Mouse (Mus musculus): ENCODE measurements around the gene Cfap206. TPM values are rescaled to one million over a fixed set of nuclear protein-coding genes. Genes with fewer than 3 reads are reported as not detected.
"Not testable (repeated sequence)": the region's sequence is repeated elsewhere in the genome, so short reads cannot be mapped to it uniquely, and the experiment has no call there.

The Cfap206 gene
- polyA plus RNA-seq (2015; fragmentation: Nextera tagmentation; extraction: Ambion mirVana) = 9.5 and 20.1 TPM in 2 replicates

- ATAC-seq (ENCODE audit: insufficient number of reproducible peaks, low FRiP score, low TSS enrichment, low read depth) = peak; percentile 87
- 0 out of 2 replicates have a peak, but pooled peaks cover 8% of the 10 kb centered on the region for H3K27me3 ChIP-seq
- H3K4me3 ChIP-seq (replicated peaks) = peak within 1 kb of the TSS; percentile 51
- H3K9me3 ChIP-seq (replicated peaks) = no peaks in the 10 kb centered on the region
- H3K9ac ChIP-seq = no peak within 1 kb of the TSS
- H3K36me3 ChIP-seq = no peaks in the 10 kb centered on the region
- no peak within 1 kb of the TSS for H3K27ac ChIP-seq (replicated peaks)
- H3K4me1 ChIP-seq = peaks cover 8% of the 10 kb centered on the region
- WGBS = under 1% methylated on average over 38 of the region's 38 CpGs
- peak within 1 kb of the TSS; percentile 91 for H3K4me2 ChIP-seq (replicated peaks)
Measured at GRCm38 (mm10) chr4:34729851-34730341, at the start of gene Cfap206. TSS of gene Cfap206 (minus strand) at chr4:34730206.

DNA sequence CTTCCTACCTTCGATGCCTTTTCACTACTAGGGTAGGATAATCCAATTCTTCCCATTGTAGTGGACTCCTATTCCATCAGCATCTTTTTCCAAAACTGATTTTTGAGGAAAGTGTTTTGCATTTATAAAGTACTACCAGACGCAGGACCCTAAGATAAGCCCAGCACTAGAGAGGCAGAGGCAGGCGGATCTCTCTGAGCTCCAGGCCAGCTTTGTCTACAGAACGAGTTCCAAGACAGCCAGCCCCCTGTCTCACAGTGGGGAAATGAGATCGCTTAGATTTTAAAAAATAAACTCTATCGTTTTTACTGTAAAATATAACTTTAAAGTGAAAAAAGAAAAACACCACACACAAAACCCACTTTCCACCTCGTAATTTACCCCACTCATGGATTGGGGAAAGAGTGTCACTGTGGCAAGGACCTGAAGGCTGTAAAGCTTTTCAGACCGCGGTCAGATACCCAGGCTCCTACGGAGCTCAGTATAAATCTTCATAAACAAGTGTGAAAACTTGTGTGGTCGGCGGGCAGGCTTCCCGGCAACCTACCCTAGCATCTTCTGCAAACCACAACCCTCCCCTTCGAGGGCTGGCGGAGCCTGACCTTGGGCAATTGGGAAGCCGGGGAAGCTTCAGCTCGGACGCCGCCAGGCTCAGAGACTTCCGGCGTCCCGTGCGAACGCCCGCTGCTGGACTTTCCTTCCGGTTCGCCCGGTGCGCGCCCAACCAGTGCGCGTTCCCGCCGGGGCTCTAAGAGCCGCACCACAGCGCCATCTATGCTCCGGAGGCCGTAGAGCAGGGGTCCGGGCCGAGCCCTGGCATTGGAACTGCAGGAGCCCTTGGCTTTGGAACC lies 47.9 kb upstream of the Cfap206 start, which contains the start of gene Smim8:
Smim8 (minus strand) TSS at position 747 of the 851 bp plus-strand sequence.
- ATAC-seq (ENCODE audit: insufficient number of reproducible peaks, low FRiP score, low TSS enrichment, low read depth) = peak; percentile 91
- Histone ChIP-seq H3K27me3 (no peaks in the 10 kb centered on the region), H3K9me3 (replicated peaks) (no peaks in the 10 kb centered on the region), H3K9ac (peak within 1 kb of the TSS; percentile 41), H3K4me2 (replicated peaks) (peak within 1 kb of the TSS; percentile 67), H3K4me1 (0 out of 2 replicates have a peak, but pooled peaks cover 6% of the 10 kb centered on the region), H3K36me3 (no peaks in the 10 kb centered on the region), H3K27ac (replicated peaks) (peak within 1 kb of the TSS; percentile 74), H3K4me3 (replicated peaks) (peak within 1 kb of the TSS; percentile 61)
- 5% methylated on average over 40 of the region's 40 CpGs for WGBS

DNA sequence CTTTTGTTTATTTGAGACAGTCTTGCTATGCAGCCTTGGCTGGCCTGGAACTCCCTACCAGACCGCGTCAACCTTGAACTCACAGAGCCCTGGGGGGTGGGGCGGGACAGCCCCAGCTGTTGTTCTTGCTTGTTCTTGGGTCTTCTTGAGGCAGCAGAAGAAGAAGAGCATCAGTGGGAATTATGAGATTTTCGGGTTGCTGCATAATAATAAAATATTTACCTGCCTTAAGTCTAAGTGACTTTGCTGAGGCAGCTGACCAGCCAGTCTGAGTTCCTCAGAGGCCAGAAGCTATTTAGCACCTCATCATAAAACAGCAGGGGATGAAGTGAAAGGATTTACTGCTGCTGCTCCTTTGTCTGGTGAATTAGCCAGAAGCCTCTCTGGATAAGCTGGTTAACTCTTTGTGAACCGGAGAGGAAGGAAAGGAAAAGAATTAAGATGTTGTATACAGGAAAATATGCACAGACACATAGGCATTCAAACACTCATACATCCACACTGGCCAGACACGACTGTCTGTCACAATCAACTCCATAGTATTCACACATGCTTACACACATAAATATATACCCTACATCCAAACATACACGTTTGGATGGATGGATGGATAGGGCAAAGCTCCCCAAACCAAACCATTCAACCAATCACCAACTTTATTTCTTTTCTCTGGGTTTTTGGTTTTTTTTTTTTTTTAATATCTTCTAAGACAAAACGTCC lies 41.8 kb upstream of the Cfap206 start:
- ATAC-seq (ENCODE audit: insufficient number of reproducible peaks, low FRiP score, low TSS enrichment, low read depth) = no peak
- H3K27me3 ChIP-seq = no peaks in the 10 kb centered on the region
- peaks cover 10% of the 10 kb centered on the region; the same call in 1 of the 2 replicates for H3K36me3 ChIP-seq
- no peak overlapping the region for H3K27ac ChIP-seq (replicated peaks)
- 0 out of 2 replicates have a peak, but pooled peaks cover 4% of the 10 kb centered on the region for H3K4me1 ChIP-seq
- 17% methylated on average over 8 of the region's 8 CpGs for WGBS
- no peak overlapping the region for H3K4me2 ChIP-seq (replicated peaks)
- H3K9ac ChIP-seq = no peak overlapping the region
- H3K9me3 ChIP-seq (replicated peaks) = no peaks in the 10 kb centered on the region
- H3K4me3 ChIP-seq (replicated peaks) = no peak overlapping the region

GRCm38 (mm10) chr4:34756163-34756562 lies 26.2 kb upstream of the Cfap206 start, which contains the start of gene Gm136:
TSS of gene Gm136 (minus strand) at chr4:34756263.
- H3K27me3 ChIP-seq = no peaks in the 10 kb centered on the region
- H3K4me1 ChIP-seq = no peaks in the 10 kb centered on the region
- WGBS = 78% methylated on average over 1 of the region's 1 CpGs
- no peak for ATAC-seq (ENCODE audit: insufficient number of reproducible peaks, low FRiP score, low TSS enrichment, low read depth)
- no peak within 1 kb of the TSS for H3K27ac ChIP-seq (replicated peaks)
- H3K9ac ChIP-seq = no peak within 1 kb of the TSS
- H3K9me3 ChIP-seq (replicated peaks) = no peaks in the 10 kb centered on the region
- no peak within 1 kb of the TSS for H3K4me3 ChIP-seq (replicated peaks)
- no peak within 1 kb of the TSS for H3K4me2 ChIP-seq (replicated peaks)
- no peaks in the 10 kb centered on the region for H3K36me3 ChIP-seq

- WGBS = 58% methylated on average over 6 of the region's 6 CpGs
- Histone ChIP-seq H3K4me3 (replicated peaks) (no peak overlapping the region), H3K27ac (replicated peaks) (no peak overlapping the region), H3K9ac (no peak overlapping the region), H3K27me3 (no peaks in the 10 kb centered on the region), H3K4me1 (no peaks in the 10 kb centered on the region), H3K4me2 (replicated peaks) (no peak overlapping the region), H3K36me3 (no peaks in the 10 kb centered on the region), H3K9me3 (replicated peaks) (no peaks in the 10 kb centered on the region)
- no peak for ATAC-seq (ENCODE audit: insufficient number of reproducible peaks, low FRiP score, low TSS enrichment, low read depth)
Measured at GRCm38 (mm10) chr4:34749236-34749635, 19.2 kb upstream of the Cfap206 start.

GRCm38 (mm10) chr4:34734461-34734860 lies 4.5 kb upstream of the Cfap206 start:
- no peaks in the 10 kb centered on the region for H3K9me3 ChIP-seq (replicated peaks)
- H3K4me2 ChIP-seq (replicated peaks) = no peak overlapping the region
- no peak overlapping the region for H3K27ac ChIP-seq (replicated peaks)
- H3K36me3 ChIP-seq = no peaks in the 10 kb centered on the region
- peaks cover 8% of the 10 kb centered on the region for H3K4me1 ChIP-seq
- H3K27me3 ChIP-seq = 0 out of 2 replicates have a peak, but pooled peaks cover 8% of the 10 kb centered on the region
- no peak overlapping the region for H3K4me3 ChIP-seq (replicated peaks)
- H3K9ac ChIP-seq = no peak overlapping the region
- ATAC-seq (ENCODE audit: insufficient number of reproducible peaks, low FRiP score, low TSS enrichment, low read depth) = no peak
- WGBS = 68% methylated on average over 3 of the region's 3 CpGs

DNA sequence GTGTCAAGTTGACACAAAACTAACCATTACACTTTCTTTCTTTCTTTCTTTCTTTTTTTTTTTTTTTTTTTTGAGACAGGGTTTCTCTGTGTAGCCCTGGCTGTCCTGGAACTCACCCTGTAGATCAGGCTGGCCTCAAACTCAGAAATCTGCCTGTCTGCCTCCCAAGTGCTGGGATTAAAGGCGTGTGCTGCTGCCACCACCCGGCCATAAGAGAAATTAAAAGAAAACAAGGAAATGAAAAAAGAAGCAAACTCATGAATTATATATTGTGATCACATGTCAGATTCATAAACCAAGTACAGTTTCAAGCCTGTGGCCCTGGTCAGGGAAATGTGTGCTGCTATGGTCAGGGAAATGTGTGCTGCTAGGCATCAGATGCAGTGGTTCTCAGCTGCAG lies 3.4 kb upstream of the Cfap206 start:
- H3K4me3 ChIP-seq (replicated peaks); ATAC-seq (ENCODE audit: insufficient number of reproducible peaks, low FRiP score, low TSS enrichment, low read depth); H3K9ac ChIP-seq; H3K36me3 ChIP-seq; H3K4me1 ChIP-seq; H3K27ac ChIP-seq (replicated peaks); H3K27me3 ChIP-seq; H3K4me2 ChIP-seq (replicated peaks); H3K9me3 ChIP-seq (replicated peaks): not testable (repeated sequence)
- 20% methylated on average over 2 of the region's 2 CpGs for WGBS

DNA sequence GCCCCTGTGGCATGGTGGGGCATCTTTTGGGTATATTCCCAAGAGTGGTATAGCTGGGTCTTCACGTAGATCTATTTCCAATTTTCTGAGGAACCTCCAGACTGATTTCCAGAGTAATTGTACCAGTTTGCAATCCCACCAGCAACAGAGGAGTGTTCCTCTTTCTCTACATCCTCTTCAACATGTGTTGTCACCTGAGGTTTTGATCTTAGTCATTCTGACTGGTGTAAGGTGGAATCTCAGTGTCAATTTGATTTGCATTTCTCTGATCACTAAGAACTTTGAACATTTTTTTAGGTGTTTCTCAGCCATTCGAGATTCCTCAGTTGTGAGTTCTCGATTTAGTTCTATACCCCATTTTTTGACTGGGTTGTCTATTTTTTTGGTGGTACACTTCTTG lies 4.3 kb downstream of the Cfap206 start:
- ATAC-seq (ENCODE audit: insufficient number of reproducible peaks, low FRiP score, low TSS enrichment, low read depth); H3K36me3 ChIP-seq; H3K9me3 ChIP-seq (replicated peaks); H3K27me3 ChIP-seq; H3K27ac ChIP-seq (replicated peaks); H3K4me3 ChIP-seq (replicated peaks); H3K4me2 ChIP-seq (replicated peaks); H3K4me1 ChIP-seq; H3K9ac ChIP-seq: not testable (repeated sequence)
- 87% methylated on average over 3 of the region's 3 CpGs for WGBS

GRCm38 (mm10) chr4:34724306-34724705 lies 5.7 kb downstream of the Cfap206 start:
- H3K9me3 ChIP-seq (replicated peaks) = 0 out of 2 replicates have a peak, but pooled peaks cover 5% of the 10 kb centered on the region
- no peak for ATAC-seq (ENCODE audit: insufficient number of reproducible peaks, low FRiP score, low TSS enrichment, low read depth)
- H3K4me3 ChIP-seq (replicated peaks) = no peak overlapping the region
- H3K27ac ChIP-seq (replicated peaks) = no peak overlapping the region
- H3K9ac ChIP-seq = no peak overlapping the region
- WGBS = 45% methylated on average over 4 of the region's 4 CpGs
- H3K27me3 ChIP-seq = no peaks in the 10 kb centered on the region
- no peaks in the 10 kb centered on the region for H3K4me1 ChIP-seq
- no peak overlapping the region for H3K4me2 ChIP-seq (replicated peaks)
- no peaks in the 10 kb centered on the region for H3K36me3 ChIP-seq

- Histone ChIP-seq H3K9me3 (replicated peaks) (0 out of 2 replicates have a peak, but pooled peaks cover 5% of the 10 kb centered on the region), H3K4me2 (replicated peaks) (no peak overlapping the region), H3K36me3 (no peaks in the 10 kb centered on the region), H3K27me3 (no peaks in the 10 kb centered on the region), H3K4me1 (no peaks in the 10 kb centered on the region), H3K9ac (no peak overlapping the region), H3K27ac (replicated peaks) (no peak overlapping the region), H3K4me3 (replicated peaks) (no peak overlapping the region)
- WGBS = 60% methylated on average over 4 of the region's 4 CpGs
- ATAC-seq (ENCODE audit: insufficient number of reproducible peaks, low FRiP score, low TSS enrichment, low read depth) = no peak
Measured at GRCm38 (mm10) chr4:34723186-34723585, 6.8 kb downstream of the Cfap206 start.

Measured in embryonic facial prominence, embryonic 15.5 days (tissue).